Mouse (Mus musculus): ENCODE measurements around the gene R3hdm2. TPM values are rescaled to one million over a fixed set of nuclear protein-coding genes. Genes with fewer than 3 reads are reported as not detected.
A peak's percentile ranks its signal among the peaks of the same experiment; 100 is the strongest.

R3hdm2 gene
- polyA plus RNA-seq, 1 experiment from 2014 or later, result 43.3 TPM

DNA sequence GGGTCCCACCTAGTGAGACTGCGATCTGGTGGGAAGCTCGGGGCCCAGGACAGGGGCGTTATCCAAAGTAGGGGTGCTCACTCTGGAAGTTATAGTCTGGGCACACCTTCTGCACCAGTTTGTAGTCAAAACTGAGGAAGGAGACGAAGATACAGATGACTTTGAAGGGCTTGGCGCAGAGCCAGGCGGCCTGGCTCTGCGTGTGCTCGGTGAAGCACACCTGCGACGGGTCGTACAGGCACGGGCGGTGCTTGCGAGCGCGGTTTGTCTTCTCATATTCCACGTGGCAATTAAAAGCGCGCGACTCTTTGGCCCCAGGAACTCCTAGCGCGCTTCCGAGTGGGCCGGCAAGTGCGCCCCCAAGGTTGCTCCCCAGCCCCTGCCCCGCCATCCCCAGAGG, 145.9 kb downstream of the R3hdm2 start:
- WGBS, result 2% methylated on average over 26 of the region's 26 CpGs
- peak overlapping the region; percentile 60 for H3K4me2 ChIP-seq (replicated peaks)
- no peaks in the 10 kb centered on the region for H3K9me3 ChIP-seq
- H3K4me1 ChIP-seq, result peaks cover 77% of the 10 kb centered on the region
- peak overlapping the region; percentile 35 for H3K4me3 ChIP-seq
- peak overlapping the region; percentile 39; the same call in 1 of the 2 replicates for H3K9ac ChIP-seq
- peaks cover 79% of the 10 kb centered on the region for H3K27me3 ChIP-seq
- ATAC-seq (ENCODE audit: low FRiP score, low read depth), result no peak
- H3K36me3 ChIP-seq, result no peaks in the 10 kb centered on the region
- no peak overlapping the region for H3K27ac ChIP-seq

DNA sequence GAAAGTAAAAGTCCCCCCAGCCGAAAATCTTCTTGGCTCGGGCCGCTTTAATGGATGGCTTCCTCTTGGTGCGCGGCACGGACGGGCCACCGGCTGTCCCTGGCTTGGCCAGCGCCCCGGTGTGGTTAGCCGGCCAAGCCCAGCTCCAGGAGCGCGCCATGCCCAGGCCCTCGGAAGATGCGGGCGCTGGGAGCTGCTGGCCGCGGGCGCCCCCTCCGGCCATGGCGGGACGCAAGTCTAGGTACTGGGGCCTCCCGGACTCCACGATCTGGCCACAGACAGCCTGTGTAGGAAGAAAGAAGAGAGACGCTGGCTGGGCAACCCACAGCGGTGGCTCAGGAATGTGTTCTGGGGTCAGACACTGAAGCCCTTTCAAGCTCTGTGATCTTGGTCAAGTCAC, 146.6 kb downstream of the R3hdm2 start:
- H3K27me3 ChIP-seq, result peaks cover 86% of the 10 kb centered on the region
- ATAC-seq (ENCODE audit: low FRiP score, low read depth), result no peak
- peak overlapping the region; percentile 35 for H3K4me3 ChIP-seq
- under 1% methylated on average over 26 of the region's 26 CpGs for WGBS
- no peaks in the 10 kb centered on the region for H3K9me3 ChIP-seq
- H3K4me1 ChIP-seq, result peaks cover 77% of the 10 kb centered on the region
- peak overlapping the region; percentile 50; the same call in 1 of the 2 replicates for H3K9ac ChIP-seq
- no peak overlapping the region for H3K27ac ChIP-seq
- H3K36me3 ChIP-seq, result no peaks in the 10 kb centered on the region
- H3K4me2 ChIP-seq (replicated peaks), result peak overlapping the region; percentile 60

DNA sequence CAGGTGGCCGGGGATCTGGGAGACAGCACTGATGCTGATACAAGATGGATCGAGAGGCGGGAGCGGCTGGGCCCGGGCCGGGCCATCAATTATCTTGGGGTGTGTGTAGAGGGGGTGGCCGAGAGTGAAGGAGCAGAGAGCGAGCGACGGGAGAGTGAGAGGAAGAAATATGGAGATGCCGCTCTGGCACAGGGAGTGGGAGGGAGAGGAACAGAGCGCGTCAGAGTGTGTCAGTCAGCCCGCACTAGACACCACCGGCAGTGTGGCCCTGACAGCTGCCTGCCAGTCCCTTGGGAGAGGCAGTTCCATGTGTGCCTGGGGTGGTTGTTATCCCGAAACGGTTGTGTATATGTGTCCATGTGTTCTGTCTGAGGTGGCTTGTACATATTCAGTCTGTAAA, 147.4 kb downstream of the R3hdm2 start:
- H3K4me1 ChIP-seq, result peaks cover 84% of the 10 kb centered on the region

DNA sequence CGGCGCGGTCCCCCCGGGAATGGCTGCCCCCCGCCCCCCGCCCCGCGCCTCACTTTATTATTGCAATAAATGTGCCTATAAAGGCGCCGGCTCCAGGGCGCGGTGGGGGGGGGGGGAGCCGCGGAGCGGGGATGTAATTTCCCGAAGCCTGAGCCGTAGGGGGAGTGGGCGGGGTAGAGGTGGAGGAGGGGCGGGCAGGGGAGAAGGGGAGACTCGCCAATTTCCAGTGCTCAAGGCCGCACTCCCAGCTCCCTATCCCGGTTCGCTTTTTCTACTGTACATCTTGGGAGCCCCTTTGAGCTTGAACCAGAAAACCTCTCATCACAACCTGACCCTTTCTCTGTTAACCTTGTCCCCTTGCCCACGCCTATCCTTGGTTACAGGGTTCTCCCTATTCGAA, 150.8 kb downstream of the R3hdm2 start:
- WGBS, result 0% methylated on average over 18 of the region's 25 CpGs

More for the DNA sequence above, 147.4 kb downstream of the R3hdm2 start:
- no peak for ATAC-seq (ENCODE audit: low FRiP score, low read depth)
- Histone ChIP-seq H3K27ac (no peak overlapping the region), H3K9ac (no peak overlapping the region), H3K9me3 (no peaks in the 10 kb centered on the region), H3K27me3 (peaks cover 94% of the 10 kb centered on the region), H3K36me3 (no peaks in the 10 kb centered on the region), H3K4me2 (replicated peaks) (no peak overlapping the region), H3K4me3 (no peak overlapping the region)
- WGBS, result 4% methylated on average over 17 of the region's 17 CpGs

DNA sequence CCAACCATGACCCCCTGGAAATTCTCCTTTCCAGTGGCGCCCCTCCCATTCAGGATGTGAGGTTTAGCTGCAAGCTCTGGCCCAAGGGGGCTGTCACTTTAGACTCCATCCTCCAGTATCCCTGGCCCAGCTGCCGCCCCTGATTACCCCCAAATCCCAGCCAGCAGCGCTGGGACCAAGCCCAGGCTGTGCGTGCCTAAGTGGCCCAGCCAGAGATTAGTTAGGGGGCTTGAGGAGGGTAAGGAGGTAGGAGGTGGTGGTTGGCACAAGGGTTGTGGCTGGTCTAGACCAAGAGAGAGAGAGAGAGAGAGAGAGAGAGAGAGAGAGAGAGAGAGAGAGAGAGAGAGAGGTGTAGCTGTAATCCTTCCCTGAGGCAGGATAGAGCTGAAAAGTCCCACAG, 151.4 kb downstream of the R3hdm2 start:
- H3K4me1 ChIP-seq, result peaks cover 85% of the 10 kb centered on the region
- H3K4me2 ChIP-seq (replicated peaks), result peak overlapping the region; percentile 90
- H3K27me3 ChIP-seq, result peaks cover 99% of the 10 kb centered on the region
- H3K27ac ChIP-seq, result no peak overlapping the region
- no peak overlapping the region for H3K9ac ChIP-seq
- WGBS, result 2% methylated on average over 4 of the region's 4 CpGs
- H3K9me3 ChIP-seq, result no peaks in the 10 kb centered on the region
- H3K4me3 ChIP-seq, result peak overlapping the region; percentile 32; the same call in 1 of the 2 replicates
- ATAC-seq (ENCODE audit: low FRiP score, low read depth), result no peak; the same call in 1 of the 2 replicates
- no peaks in the 10 kb centered on the region for H3K36me3 ChIP-seq

More for the DNA sequence above, 150.8 kb downstream of the R3hdm2 start:
- no peak overlapping the region for H3K9ac ChIP-seq
- peaks cover 99% of the 10 kb centered on the region for H3K27me3 ChIP-seq
- no peaks in the 10 kb centered on the region for H3K36me3 ChIP-seq
- peak; percentile 60; the same call in 1 of the 2 replicates for ATAC-seq (ENCODE audit: low FRiP score, low read depth)
- H3K4me1 ChIP-seq, result peaks cover 91% of the 10 kb centered on the region
- no peak overlapping the region for H3K27ac ChIP-seq
- no peaks in the 10 kb centered on the region for H3K9me3 ChIP-seq
- H3K4me2 ChIP-seq (replicated peaks), result peak overlapping the region; percentile 90
- H3K4me3 ChIP-seq, result peak overlapping the region; percentile 32

DNA sequence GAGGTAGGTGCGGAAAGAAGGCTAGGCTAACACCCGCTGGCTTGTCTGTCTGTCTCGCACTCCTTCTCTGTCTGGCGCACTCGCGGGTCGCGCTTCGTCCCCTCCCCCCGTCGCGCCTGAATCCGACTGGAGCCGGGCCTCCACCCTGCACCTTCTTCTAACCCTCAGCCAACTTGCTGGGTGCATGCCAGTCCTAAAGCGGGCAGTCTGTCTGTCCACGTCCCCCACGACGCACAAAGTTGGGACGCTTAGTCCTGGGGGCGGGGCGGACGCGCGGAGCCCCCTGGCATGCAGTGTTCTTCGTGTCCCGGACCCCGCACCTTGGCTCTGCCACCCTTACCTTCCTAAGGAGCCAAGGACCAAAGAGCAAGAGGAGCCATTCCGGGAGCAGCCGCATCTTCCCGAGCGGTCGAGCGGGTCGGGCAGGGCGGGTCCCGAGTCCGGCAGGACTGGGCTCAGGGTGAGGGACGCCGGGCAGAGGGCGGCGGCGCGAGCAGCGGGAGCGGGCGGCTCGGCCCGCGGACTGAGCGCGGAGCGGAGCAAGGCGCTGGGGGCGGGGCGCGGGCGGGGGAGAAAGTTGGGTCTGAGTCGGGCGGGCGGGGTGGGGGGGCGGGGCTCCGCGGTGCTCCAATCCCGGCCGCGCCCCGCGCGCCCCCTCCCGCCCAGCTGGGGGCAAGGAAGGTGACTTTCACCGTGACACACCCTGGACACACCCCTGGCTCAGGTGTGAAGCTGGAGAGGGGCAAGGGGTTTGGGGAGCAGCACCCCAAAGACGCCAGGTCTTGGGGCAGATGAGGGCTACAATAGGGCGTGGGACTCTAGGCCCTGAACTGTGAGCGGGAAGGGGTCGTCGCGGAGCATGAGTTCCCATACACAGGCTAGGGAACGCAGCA, 154.2 kb downstream of the R3hdm2 start, which contains the start of gene Nxph4:
TSS of gene Nxph4 (minus strand) at position 524 of the 893 bp plus-strand sequence.
- H3K27me3 ChIP-seq, result peaks cover 78% of the 10 kb centered on the region
- no peaks in the 10 kb centered on the region for H3K9me3 ChIP-seq
- H3K36me3 ChIP-seq, result peaks cover 10% of the 10 kb centered on the region
- peak within 1 kb of the TSS; percentile 51 for H3K4me3 ChIP-seq
- H3K27ac ChIP-seq, result no peak within 1 kb of the TSS
- H3K4me2 ChIP-seq (replicated peaks), result peak within 1 kb of the TSS; percentile 90
- peak within 1 kb of the TSS; percentile 63 for H3K9ac ChIP-seq
- H3K4me1 ChIP-seq, result peaks cover 57% of the 10 kb centered on the region
- under 1% methylated on average over 49 of the region's 78 CpGs for WGBS
- ATAC-seq (ENCODE audit: low FRiP score, low read depth), result no peak

DNA sequence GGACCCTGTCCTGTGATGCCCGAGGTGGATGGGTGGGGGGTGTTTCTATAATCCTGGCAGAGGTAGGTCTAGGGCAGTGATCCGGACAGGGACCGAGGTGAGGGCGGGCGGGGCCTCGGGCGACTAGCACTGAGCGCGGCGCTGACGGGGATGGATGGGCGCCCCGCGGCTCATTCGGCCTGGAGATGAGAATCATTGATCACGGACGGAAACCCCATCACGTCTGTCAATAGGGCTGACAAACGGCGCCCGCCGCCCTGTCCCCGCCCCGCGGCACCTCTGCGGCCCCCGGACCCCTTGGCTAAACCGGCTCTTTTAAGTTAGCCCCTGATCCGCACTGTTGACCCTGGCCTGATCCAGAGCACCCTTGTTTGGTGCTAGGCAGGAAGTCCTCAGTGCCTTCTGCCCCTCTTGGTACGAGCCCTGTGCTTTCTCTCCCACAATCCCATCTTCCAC, 154.8 kb downstream of the R3hdm2 start:
- H3K9ac ChIP-seq, result 0 out of 2 replicates have a peak overlapping the region, but pooled peaks have one; percentile 63
- no peak overlapping the region for H3K27ac ChIP-seq
- no peaks in the 10 kb centered on the region for H3K9me3 ChIP-seq
- H3K36me3 ChIP-seq, result peaks cover 17% of the 10 kb centered on the region
- peaks cover 51% of the 10 kb centered on the region for H3K4me1 ChIP-seq
- peak overlapping the region; percentile 51 for H3K4me3 ChIP-seq
- WGBS, result under 1% methylated on average over 28 of the region's 30 CpGs
- H3K27me3 ChIP-seq, result peaks cover 71% of the 10 kb centered on the region
- peak overlapping the region; percentile 90 for H3K4me2 ChIP-seq (replicated peaks)
- no peak for ATAC-seq (ENCODE audit: low FRiP score, low read depth)

DNA sequence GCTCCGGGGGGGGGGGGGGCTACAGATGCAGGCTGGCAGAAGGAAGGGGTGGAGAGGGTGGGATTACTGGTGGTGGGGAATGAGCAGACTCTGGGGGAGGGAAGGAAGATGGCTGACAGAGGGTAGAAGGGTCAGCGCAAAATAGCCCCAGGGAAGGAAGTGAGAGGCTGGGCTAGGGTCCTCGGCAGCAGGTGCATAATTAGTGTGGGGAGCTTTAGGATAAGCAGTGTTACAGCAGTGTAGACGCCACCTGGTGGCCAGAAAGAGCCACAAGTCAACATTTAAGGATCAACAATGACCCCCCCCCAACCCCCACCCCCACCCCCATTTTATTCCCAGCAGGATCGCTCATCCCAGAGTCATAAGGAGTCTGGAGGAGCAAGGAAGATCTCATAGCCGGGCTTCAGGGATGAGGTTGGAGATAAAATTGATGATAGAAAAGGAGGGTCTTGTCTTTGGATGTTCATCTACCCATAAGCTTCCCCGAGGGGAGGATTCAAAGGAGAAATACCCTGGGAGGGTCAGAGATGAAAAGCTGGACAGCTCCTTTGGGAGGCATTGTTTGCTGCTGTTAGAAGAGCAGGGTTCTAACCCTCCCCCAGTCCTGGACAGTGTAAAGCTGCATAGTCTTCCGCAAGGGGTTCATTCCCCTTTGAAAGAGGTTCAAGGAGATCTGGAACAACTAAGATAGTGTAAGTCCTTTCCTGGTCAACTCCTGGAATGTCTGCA, 156.6 kb downstream of the R3hdm2 start:
- Histone ChIP-seq H3K4me3 (no peak overlapping the region), H3K36me3 (peaks cover 33% of the 10 kb centered on the region), H3K27ac (no peak overlapping the region), H3K9me3 (no peaks in the 10 kb centered on the region), H3K4me1 (peaks cover 33% of the 10 kb centered on the region), H3K4me2 (replicated peaks) (no peak overlapping the region), H3K9ac (no peak overlapping the region), H3K27me3 (peaks cover 54% of the 10 kb centered on the region)
- WGBS, result 14% methylated on average over 8 of the region's 8 CpGs
- ATAC-seq (ENCODE audit: low FRiP score, low read depth), result no peak

DNA sequence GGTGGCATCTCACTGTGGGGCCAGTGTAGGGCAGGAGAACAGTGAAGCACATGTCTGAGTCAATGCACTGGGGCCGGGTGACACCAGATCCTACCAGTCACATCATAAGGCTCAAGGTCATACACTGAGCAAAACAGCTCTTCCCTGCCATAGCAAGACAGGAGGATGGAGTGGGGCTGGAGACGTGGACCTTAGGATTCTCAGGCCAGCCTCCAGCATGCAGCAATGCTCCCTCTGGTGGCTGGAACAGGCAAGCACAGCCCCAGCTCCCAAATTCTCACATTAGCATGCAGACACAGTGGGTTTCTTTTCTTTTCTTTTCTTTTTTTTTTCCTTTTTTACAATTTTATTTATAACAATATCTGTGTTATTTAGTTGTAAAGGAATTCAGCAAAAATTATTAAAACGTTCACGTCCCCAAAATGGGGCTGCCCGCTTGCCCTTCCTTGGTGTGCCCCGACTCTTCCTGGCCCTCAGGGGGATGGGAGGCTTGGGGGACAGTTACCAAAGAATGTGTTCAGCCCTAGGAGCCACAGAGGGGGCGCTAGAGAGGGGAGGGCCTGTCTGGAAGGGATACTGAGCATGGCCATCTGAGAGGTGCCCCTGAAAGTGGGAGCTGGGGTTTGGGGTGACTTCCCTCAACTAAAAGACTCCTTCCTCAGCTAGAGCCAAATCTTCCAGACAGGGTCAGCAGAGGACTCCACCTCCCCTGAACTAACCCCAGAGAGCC, 157.9 kb downstream of the R3hdm2 start:
- Histone ChIP-seq H3K9me3 (no peaks in the 10 kb centered on the region), H3K9ac (no peak overlapping the region), H3K4me1 (peaks cover 20% of the 10 kb centered on the region), H3K4me2 (replicated peaks) (no peak overlapping the region), H3K27ac (no peak overlapping the region), H3K4me3 (no peak overlapping the region), H3K27me3 (peaks cover 42% of the 10 kb centered on the region), H3K36me3 (peaks cover 46% of the 10 kb centered on the region)
- peak; percentile 31; the same call in 1 of the 2 replicates for ATAC-seq (ENCODE audit: low FRiP score, low read depth)
- 24% methylated on average over 7 of the region's 7 CpGs for WGBS

DNA sequence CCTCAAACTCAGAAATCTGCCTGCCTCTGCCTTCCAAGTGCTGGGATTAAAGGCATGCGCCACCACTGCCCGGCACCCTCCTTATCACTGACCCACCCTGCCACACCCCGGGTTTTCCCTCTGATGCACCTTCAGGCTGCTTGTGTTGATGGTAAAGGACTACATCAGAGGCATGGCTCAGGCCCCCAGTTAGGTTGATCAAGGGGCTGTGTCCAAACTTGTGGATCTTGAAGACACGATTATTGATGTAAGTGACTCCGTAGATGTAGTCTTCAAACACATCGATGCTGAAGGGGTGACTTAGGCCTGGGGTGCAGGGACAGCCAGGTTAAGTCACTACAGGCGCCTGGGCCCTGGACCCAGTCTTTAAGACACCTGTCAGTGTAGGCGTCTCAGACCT, 161.4 kb downstream of the R3hdm2 start:
- Histone ChIP-seq H3K27me3 (peaks cover 7% of the 10 kb centered on the region), H3K4me1 (no peaks in the 10 kb centered on the region), H3K9ac (no peak overlapping the region), H3K27ac (no peak overlapping the region), H3K4me3 (no peak overlapping the region), H3K4me2 (replicated peaks) (no peak overlapping the region), H3K9me3 (no peaks in the 10 kb centered on the region), H3K36me3 (peaks cover 81% of the 10 kb centered on the region)
- no peak for ATAC-seq (ENCODE audit: low FRiP score, low read depth)
- WGBS, result 94% methylated on average over 8 of the region's 8 CpGs

DNA sequence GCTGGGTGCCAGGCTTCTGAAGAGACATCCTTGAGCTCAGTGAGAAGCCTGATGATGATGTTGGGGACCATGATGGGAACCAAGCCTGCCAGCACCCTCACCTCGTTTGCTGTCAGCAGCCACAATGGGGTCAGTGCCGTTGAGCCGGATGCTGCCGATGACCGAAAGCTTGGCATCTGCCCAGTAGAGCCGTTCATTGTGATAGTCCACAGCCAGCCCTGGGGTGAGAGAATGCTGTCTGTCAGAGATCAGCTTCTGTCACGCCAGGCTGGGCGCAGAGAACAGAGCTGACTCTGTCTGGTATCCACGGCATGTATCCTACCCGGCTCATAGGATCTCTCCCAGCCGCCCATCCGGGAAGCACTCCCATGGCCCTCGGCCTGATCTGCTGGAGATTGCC, 162.0 kb downstream of the R3hdm2 start:
- no peak overlapping the region for H3K4me3 ChIP-seq
- H3K4me1 ChIP-seq, result no peaks in the 10 kb centered on the region
- H3K27ac ChIP-seq, result no peak overlapping the region
- no peak overlapping the region for H3K9ac ChIP-seq
- peaks cover 1% of the 10 kb centered on the region for H3K27me3 ChIP-seq
- H3K36me3 ChIP-seq, result peaks cover 87% of the 10 kb centered on the region
- ATAC-seq (ENCODE audit: low FRiP score, low read depth), result no peak
- WGBS, result 90% methylated on average over 13 of the region's 13 CpGs
- H3K9me3 ChIP-seq, result no peaks in the 10 kb centered on the region
- H3K4me2 ChIP-seq (replicated peaks), result no peak overlapping the region

All from limb, embryonic 13.5 days (tissue).